Mouse (Mus musculus) heart, adult 9 months (tissue): Measurements from ENCODE around the gene Lrrc31.

ENCODE experiments used
- DNase-seq, 2 experiments: peaks; one replicate each; pipeline ENCODE4 v3.0.0; 2022; ENCODE audit warnings: low spot score in 2 of 2

The Lrrc31 gene

GRCm38 (mm10) chr3:30690976-30691375 lies 8.7 kb downstream of the Lrrc31 start:
- no peak for DNase-seq

- no peak for DNase-seq
Measured at GRCm38 (mm10) chr3:30687216-30687615, 12.4 kb downstream of the Lrrc31 start.

GRCm38 (mm10) chr3:30683190-30683589 lies 16.5 kb downstream of the Lrrc31 start:
- no peak for DNase-seq

GRCm38 (mm10) chr3:30658486-30658885 lies 41.2 kb downstream of the Lrrc31 start:
- no peak for DNase-seq

GRCm38 (mm10) chr3:30655937-30656336 lies 43.7 kb downstream of the Lrrc31 start:
- DNase-seq, result no peak

GRCm38 (mm10) chr3:30650062-30650841 lies 49.4 kb downstream of the Lrrc31 start:
- no peak for DNase-seq

GRCm38 (mm10) chr3:30648466-30648865 lies 51.2 kb downstream of the Lrrc31 start:
- DNase-seq, result no peak

- DNase-seq, result no peak
Measured at GRCm38 (mm10) chr3:30647440-30648090, 52.1 kb downstream of the Lrrc31 start, which contains the start of gene Lrrc34. TSS of gene Lrrc34 (minus strand) at chr3:30647869.

- no peak for DNase-seq
Measured at GRCm38 (mm10) chr3:30646761-30647160, 52.9 kb downstream of the Lrrc31 start.

- no peak for DNase-seq
Measured at GRCm38 (mm10) chr3:30644207-30644606, 55.4 kb downstream of the Lrrc31 start, which contains the start of gene Lrriq4. TSS of gene Lrriq4 (plus strand) at chr3:30644507.

GRCm38 (mm10) chr3:30635629-30636028 lies 64.0 kb downstream of the Lrrc31 start:
- no peak for DNase-seq

GRCm38 (mm10) chr3:30633681-30634080 lies 66.0 kb downstream of the Lrrc31 start:
- DNase-seq, result no peak
